49 mouse cellular contexts compared by ENCODE assay signal in genomic region chr17:18455619-18456140, GRCm38 (mm10). TPM values are rescaled to one million over a fixed set of nuclear protein-coding genes. Genes with fewer than 3 reads are reported as not detected.
"Had no signal": no experiment of that assay in that cellular context is flagged by ENCODE, and none has a peak within 500 bp of the region (broad histone marks: within the 10 kb centered on the region; RNA-seq: fewer than 3 reads in every experiment).

No protein-coding gene starts in this region.

- H3K4me3 ChIP-seq: heart, embryonic 10.5 days; heart, embryonic 12.5 days; heart, embryonic 13.5 days; heart, embryonic 15.5 days; hindbrain, embryonic 10.5 days; hindbrain, embryonic 12.5 days; hindbrain, embryonic 13.5 days; hindbrain, embryonic 15.5 days; intestine, embryonic 15.5 days; kidney, embryonic 15.5 days; layer of hippocampus, adult 2 months; left cerebral cortex, adult 2 months had no signal

- H3K9me3 ChIP-seq: heart, embryonic 15.5 days; hindbrain, embryonic 13.5 days; intestine, embryonic 15.5 days had no signal

- DNase-seq: heart, postnatal 10 days; heart, postnatal 14 days; heart, postnatal 36 days; heart, postnatal 4 days; kidney, adult 11 months; kidney, adult 18-20 months; kidney, adult 2 months; kidney, adult 8-10 months; kidney, adult 9 months; kidney, postnatal 10 days; kidney, postnatal 14 days; kidney, postnatal 25 days; kidney, postnatal 36 days; kidney, postnatal 4 days; layer of hippocampus, adult 9-11 months; layer of hippocampus, postnatal 36 days had no signal

- H3K36me3 ChIP-seq: heart, embryonic 10.5 days; heart, embryonic 12.5 days; heart, embryonic 13.5 days; heart, embryonic 15.5 days; hindbrain, embryonic 10.5 days; hindbrain, embryonic 12.5 days; hindbrain, embryonic 13.5 days; hindbrain, embryonic 15.5 days; intestine, embryonic 15.5 days; kidney, embryonic 15.5 days had no signal

- H3K27ac ChIP-seq: heart, embryonic 10.5 days; heart, embryonic 13.5 days; heart, embryonic 15.5 days; hindbrain, embryonic 10.5 days; hindbrain, embryonic 12.5 days; hindbrain, embryonic 13.5 days; hindbrain, embryonic 15.5 days; hindbrain, postnatal 0 days; intestine, embryonic 15.5 days; kidney, embryonic 15.5 days; kidney, postnatal 0 days; layer of hippocampus, adult 2 months; left cerebral cortex, adult 2 months had no signal

- H3K4me1 ChIP-seq: heart, embryonic 10.5 days; heart, embryonic 12.5 days; heart, embryonic 13.5 days; heart, embryonic 15.5 days; hindbrain, embryonic 10.5 days; hindbrain, embryonic 12.5 days; hindbrain, embryonic 13.5 days; hindbrain, embryonic 15.5 days; intestine, embryonic 15.5 days; kidney, embryonic 15.5 days had no signal

- H3K4me2 ChIP-seq: heart, embryonic 11.5 days; heart, embryonic 12.5 days; heart, embryonic 13.5 days; heart, embryonic 15.5 days; hindbrain, embryonic 12.5 days; hindbrain, embryonic 13.5 days; hindbrain, embryonic 15.5 days; intestine, embryonic 15.5 days; kidney, embryonic 15.5 days had no signal

- ATAC-seq: hindbrain, embryonic 16.5 days; hindbrain, postnatal 0 days; inflammation-experienced regulatory T-cells, adult 6 months; intestine, embryonic 15.5 days; intestine, embryonic 16.5 days; intestine, postnatal 0 days had no signal

- H3K9ac ChIP-seq: heart, embryonic 12.5 days; heart, embryonic 13.5 days; heart, embryonic 15.5 days; hindbrain, embryonic 12.5 days; hindbrain, embryonic 13.5 days; hindbrain, embryonic 15.5 days; intestine, embryonic 15.5 days; kidney, embryonic 15.5 days had no signal

- H3K27me3 ChIP-seq: heart, embryonic 12.5 days; heart, embryonic 13.5 days; heart, embryonic 15.5 days; hindbrain, embryonic 12.5 days; hindbrain, embryonic 13.5 days; hindbrain, embryonic 15.5 days; intestine, embryonic 15.5 days; kidney, embryonic 15.5 days had no signal

RNA-seq across cellular contexts. Expression of gene Vmn2r95, which starts 31.8 kb away (rescaled TPM):
- total RNA-seq: heart, postnatal 10 days; heart, postnatal 14 days; heart, postnatal 36 days; heart, postnatal 4 days; hematopoietic stem cell, adult 5-6 weeks; hindbrain, postnatal 0 days; layer of hippocampus, adult 2 months; layer of hippocampus, adult 8-10 months; layer of hippocampus, postnatal 10 days; layer of hippocampus, postnatal 25 days; left cerebral cortex, adult 18-20 months; left cerebral cortex, adult 2 months; left cerebral cortex, adult 8-10 months had no signal
- polyA plus RNA-seq: heart, embryonic 10.5 days; heart, embryonic 11.5 days; heart, embryonic 12.5 days; heart, embryonic 13.5 days; heart, embryonic 14.5 days; heart, embryonic 15.5 days; heart, embryonic 16.5 days; heart, postnatal 0 days; hindbrain, embryonic 10.5 days; hindbrain, embryonic 11.5 days; hindbrain, embryonic 12.5 days; hindbrain, embryonic 15.5 days; hindbrain, postnatal 0 days; inflammation-experienced regulatory T-cells, adult 6 months; intestine, embryonic 14.5 days; intestine, embryonic 15.5 days; intestine, embryonic 16.5 days; intestine, postnatal 0 days; kidney, adult 2 months; kidney, embryonic 14.5 days; kidney, embryonic 15.5 days; kidney, embryonic 16.5 days; kidney, postnatal 0 days; large intestine, adult 2 months had no signal
